Mouse (Mus musculus) heart, postnatal 0 days (tissue): ENCODE results near the gene Lrp5. TPM values are rescaled to one million over a fixed set of nuclear protein-coding genes. Genes with fewer than 3 reads are reported as not detected.

Source experiments
- ATAC-seq: fragments of 200-750 bp; cut with Nextera tagmentation; 2 replicates; pipeline ENCODE4 v1.8.0; 2017; ENCODE audit warnings: low read depth, moderate number of reproducible peaks, moderate library complexity; ENCODE audit not compliant: insufficient read depth
- DNase-seq: peaks from one replicate; pipeline ENCODE4 v3.0.0-alpha.2; 2016; ENCODE audit warnings: low spot score
- H3K27ac ChIP-seq: fragments of 300-500 bp; sonication (generic); 2 replicates; pipeline ENCODE4 v1.5.1; 2014; ENCODE audit warnings: low read depth, mild to moderate bottlenecking
- H3K27me3 ChIP-seq: fragments of 300-500 bp; sonication (generic); 2 replicates; pipeline ENCODE4 v1.6.1; 2014; ENCODE audit warnings: low read length, mixed read lengths; ENCODE audit not compliant: control insufficient read depth, insufficient read depth
- H3K36me3 ChIP-seq: fragments of 300-500 bp; sonication (generic); replicated peaks from 2 replicates; pipeline ENCODE4 v1.6.1; 2014; ENCODE audit warnings: low read length, mixed read lengths; ENCODE audit not compliant: control insufficient read depth, insufficient read depth
- H3K4me1 ChIP-seq: fragments of 300-500 bp; sonication (generic); 2 replicates; pipeline ENCODE4 v1.6.1; 2014; ENCODE audit warnings: antibody characterized with exemption; ENCODE audit not compliant: control insufficient read depth, insufficient read depth
- H3K4me2 ChIP-seq: fragments of 300-500 bp; sonication (generic); 2 replicates; pipeline ENCODE4 v1.6.1; 2014; ENCODE audit warnings: low read depth, mild to moderate bottlenecking, low read length, moderate library complexity
- H3K4me3 ChIP-seq: fragments of 300-500 bp; sonication (generic); 2 replicates; pipeline ENCODE4 v1.5.1; 2014; ENCODE audit warnings: low read depth, low read length
- H3K9ac ChIP-seq: fragments of 300-500 bp; sonication (generic); replicated peaks from 2 replicates; pipeline ENCODE4 v1.6.1; 2014; ENCODE audit warnings: low read depth, low read length, mixed read lengths
- H3K9me3 ChIP-seq: fragments of 300-500 bp; sonication (generic); replicated peaks from 2 replicates; pipeline ENCODE4 v1.6.1; 2016; ENCODE audit warnings: low read length; ENCODE audit not compliant: control insufficient read depth
- CTCF ChIP-seq: IDR thresholded peaks from 2 replicates; pipeline ENCODE4 v1.5.1; 2016; ENCODE audit warnings: antibody characterized with exemption, control low read depth, low read depth
- EP300 ChIP-seq: IDR thresholded peaks from 2 replicates; pipeline ENCODE4 v1.6.1; 2016; ENCODE audit warnings: antibody characterized with exemption, low read depth
- WGBS: fragments of 180-500 bp; shearing (Covaris S2); extraction: QIAGEN DNeasy Blood & Tissue Kit; methylation state at CpG from one replicate; pipeline ENCODE4 v1.1.7; 2014; 5-methylcytosine and 5-hydroxymethylcytosine counted together
- polyA plus RNA-seq: library from polyadenylated mRNA; unstranded; fragments of >200 nt; fragmentation: Nextera tagmentation; extraction: Ambion mirVana; gene quantifications from 2 replicates; pipeline ENCODE4 v1.2.1, GENCODE M21; 2015
- total RNA-seq: library from RNA; depleted of rRNA; stranded (reverse); fragments of >200 nt; gene quantifications from 2 replicates; pipeline ENCODE4 v1.2.3, GENCODE M21; 2014; ENCODE audit warnings: low replicate concordance

Gene Lrp5
- total and polyA plus RNA-seq, 2 experiments from 2014 or later = 1.9 to 28.0 TPM

- H3K27ac ChIP-seq = no peak overlapping the region
- H3K4me1 ChIP-seq = peaks cover 10% of the 10 kb centered on the region
- no peak overlapping the region for H3K4me2 ChIP-seq
- TF ChIP-seq EP300 (no peak), CTCF (no peak)
- H3K27me3 ChIP-seq = no peaks in the 10 kb centered on the region
- WGBS = 77% methylated on average over 8 of the region's 8 CpGs
- H3K9me3 ChIP-seq = no peaks in the 10 kb centered on the region
- peaks cover 5% of the 10 kb centered on the region; the same call in 1 of the 2 replicates for H3K36me3 ChIP-seq
- ATAC-seq (no peak), DNase-seq (no peak)
- H3K9ac ChIP-seq = no peak overlapping the region
- H3K4me3 ChIP-seq = no peak overlapping the region
Observed at GRCm38 (mm10) chr19:3674122-3674855, 12.1 kb downstream of the Lrp5 start.

GRCm38 (mm10) chr19:3673149-3673548 is 13.2 kb downstream of the Lrp5 start:
- Histone ChIP-seq H3K27me3 (no peaks in the 10 kb centered on the region), H3K4me3 (no peak overlapping the region), H3K36me3 (peaks cover 5% of the 10 kb centered on the region; the same call in 1 of the 2 replicates), H3K4me1 (peaks cover 16% of the 10 kb centered on the region), H3K9me3 (no peaks in the 10 kb centered on the region), H3K27ac (no peak overlapping the region), H3K4me2 (no peak overlapping the region), H3K9ac (no peak overlapping the region)
- WGBS = 89% methylated on average over 2 of the region's 2 CpGs
- ATAC-seq = no peak
- no peak for DNase-seq
- TF ChIP-seq CTCF (peak; percentile 22; the same call in 1 of the 2 replicates), EP300 (no peak)

GRCm38 (mm10) chr19:3669100-3669499 is 17.3 kb downstream of the Lrp5 start:
- Histone ChIP-seq H3K9me3 (no peaks in the 10 kb centered on the region), H3K4me3 (no peak overlapping the region), H3K4me2 (peak overlapping the region; percentile 17; the same call in 1 of the 2 replicates), H3K9ac (0 out of 2 replicates have a peak overlapping the region, but pooled peaks have one; percentile 9), H3K27ac (peak overlapping the region; percentile 68), H3K4me1 (peaks cover 45% of the 10 kb centered on the region), H3K27me3 (no peaks in the 10 kb centered on the region), H3K36me3 (peaks cover 5% of the 10 kb centered on the region; the same call in 1 of the 2 replicates)
- TF ChIP-seq CTCF (no peak), EP300 (0 out of 2 replicates have a peak, but pooled peaks have one; percentile 40)
- WGBS = 47% methylated on average over 13 of the region's 13 CpGs
- ATAC-seq (peak; percentile 49), DNase-seq (no peak)

GRCm38 (mm10) chr19:3668551-3668950 is 17.8 kb downstream of the Lrp5 start:
- peaks cover 5% of the 10 kb centered on the region; the same call in 1 of the 2 replicates for H3K36me3 ChIP-seq
- ATAC-seq (no peak), DNase-seq (no peak)
- H3K4me2 ChIP-seq = 0 out of 2 replicates have a peak overlapping the region, but pooled peaks have one; percentile 17
- peak overlapping the region; percentile 68 for H3K27ac ChIP-seq
- H3K4me3 ChIP-seq = no peak overlapping the region
- no peaks in the 10 kb centered on the region for H3K9me3 ChIP-seq
- no peaks in the 10 kb centered on the region for H3K27me3 ChIP-seq
- H3K4me1 ChIP-seq = peaks cover 45% of the 10 kb centered on the region
- WGBS = 65% methylated on average over 10 of the region's 10 CpGs
- H3K9ac ChIP-seq = no peak overlapping the region
- TF ChIP-seq CTCF = no peak
- no peak for TF ChIP-seq EP300

- 62% methylated on average over 11 of the region's 11 CpGs for WGBS
Observed at GRCm38 (mm10) chr19:3667979-3668378, 18.4 kb downstream of the Lrp5 start.

More at GRCm38 (mm10) chr19:3667979-3668378, 18.4 kb downstream of the Lrp5 start:
- DNase-seq (no peak), ATAC-seq (no peak)
- H3K4me3 ChIP-seq = no peak overlapping the region
- H3K9me3 ChIP-seq = no peaks in the 10 kb centered on the region
- peak overlapping the region; percentile 68 for H3K27ac ChIP-seq
- no peak for TF ChIP-seq CTCF
- no peak for TF ChIP-seq EP300
- no peak overlapping the region for H3K9ac ChIP-seq
- no peaks in the 10 kb centered on the region for H3K27me3 ChIP-seq
- H3K36me3 ChIP-seq = peaks cover 5% of the 10 kb centered on the region; the same call in 1 of the 2 replicates
- H3K4me1 ChIP-seq = peaks cover 45% of the 10 kb centered on the region
- no peak overlapping the region for H3K4me2 ChIP-seq
